Mouse (Mus musculus): Measurements from ENCODE around the gene Slc22a20.

The Slc22a20 gene

GRCm38 (mm10) chr19:5986043-5986442 is at the start of gene Slc22a20:
Slc22a20 (minus strand) TSS chr19:5986143.
- DNase-seq (ENCODE audit: low read depth, low spot score), result no peak

DNA sequence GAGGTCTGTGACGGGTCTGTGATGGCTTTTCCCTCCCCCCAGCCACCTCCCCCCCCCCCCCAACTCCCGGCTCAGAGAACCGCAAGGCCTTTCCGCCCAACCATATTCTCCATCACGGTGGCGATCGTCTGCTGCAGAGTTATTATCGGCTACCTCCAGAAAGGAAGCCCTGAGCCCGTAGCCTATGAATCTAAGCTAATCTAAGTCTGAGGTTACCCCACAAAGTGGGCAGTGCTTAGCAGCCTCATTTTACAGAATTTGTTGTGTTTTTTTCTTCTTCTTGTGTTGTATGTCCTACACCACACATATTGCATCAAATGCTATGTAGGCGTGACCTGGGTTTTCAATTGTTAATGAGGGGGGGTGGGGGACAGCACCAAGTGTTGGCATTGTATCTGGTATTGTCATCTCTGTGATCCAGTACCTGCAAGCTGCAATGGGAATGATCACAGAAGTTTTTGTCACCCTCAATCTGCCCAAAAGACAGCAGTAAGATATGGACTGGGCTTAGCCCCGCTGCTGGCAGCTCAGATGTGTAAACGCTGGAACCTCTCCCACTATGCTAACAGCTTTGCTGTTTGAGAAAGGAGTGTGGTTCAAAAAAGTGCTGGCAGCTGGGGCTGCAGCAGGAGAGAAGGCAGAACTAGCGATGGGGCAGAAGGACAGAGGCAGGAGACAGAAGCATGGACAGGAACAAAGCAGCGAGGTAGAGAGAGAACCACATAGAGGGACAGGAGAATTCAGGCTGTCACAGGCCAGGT is 44.8 kb upstream of the Slc22a20 start:
- DNase-seq (ENCODE audit: low read depth, low spot score), result no peak

DNA sequence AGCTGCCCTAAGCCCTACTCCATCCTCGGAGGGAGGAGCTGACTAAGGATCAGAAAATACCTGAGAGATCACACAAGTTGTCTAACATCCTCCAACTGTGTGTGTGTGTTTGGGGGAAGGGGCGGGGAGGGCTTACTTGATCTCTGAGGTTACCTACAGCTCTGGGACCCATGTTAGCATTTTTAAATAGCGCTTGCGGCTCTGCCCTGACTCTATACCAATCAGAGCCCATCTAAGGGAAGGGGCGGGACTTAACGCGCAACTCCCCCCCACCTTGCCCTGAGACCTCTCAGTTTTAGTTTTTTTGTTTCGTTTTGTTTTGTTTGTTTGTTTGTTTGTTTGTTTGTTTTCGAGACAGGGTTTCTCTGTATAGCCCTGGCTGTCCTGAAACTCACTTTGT is 43.5 kb upstream of the Slc22a20 start:
- no peak for DNase-seq (ENCODE audit: low read depth, low spot score)

DNA sequence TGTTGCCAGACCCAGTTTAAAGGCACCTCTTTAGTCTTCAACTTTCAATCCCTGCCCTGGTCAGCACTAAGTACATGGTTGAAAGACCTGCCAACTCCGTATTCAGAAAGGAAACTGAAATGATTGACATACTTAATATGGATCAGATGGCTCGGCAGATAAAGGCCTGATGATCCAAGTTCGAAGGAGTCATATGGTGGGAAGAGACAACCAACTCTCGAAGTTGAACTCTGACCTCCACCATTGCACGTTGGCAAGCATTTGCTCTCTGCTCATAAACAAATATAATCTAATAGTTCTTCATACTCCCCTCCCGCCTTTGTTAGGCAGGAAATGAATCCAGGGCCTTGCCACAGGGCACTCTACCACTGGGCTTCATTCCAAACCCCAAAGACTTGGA is 43.0 kb upstream of the Slc22a20 start:
- no peak for DNase-seq (ENCODE audit: low read depth, low spot score)

- no peak for DNase-seq (ENCODE audit: low read depth, low spot score)
These were observed 38.0 kb upstream of the Slc22a20 start for GRCm38 (mm10) chr19:6023930-6024329.

GRCm38 (mm10) chr19:6023059-6023458 is 37.1 kb upstream of the Slc22a20 start:
- no peak for DNase-seq (ENCODE audit: low read depth, low spot score)

GRCm38 (mm10) chr19:6020276-6020675 is 34.3 kb upstream of the Slc22a20 start:
- DNase-seq (ENCODE audit: low read depth, low spot score), result no peak

DNA sequence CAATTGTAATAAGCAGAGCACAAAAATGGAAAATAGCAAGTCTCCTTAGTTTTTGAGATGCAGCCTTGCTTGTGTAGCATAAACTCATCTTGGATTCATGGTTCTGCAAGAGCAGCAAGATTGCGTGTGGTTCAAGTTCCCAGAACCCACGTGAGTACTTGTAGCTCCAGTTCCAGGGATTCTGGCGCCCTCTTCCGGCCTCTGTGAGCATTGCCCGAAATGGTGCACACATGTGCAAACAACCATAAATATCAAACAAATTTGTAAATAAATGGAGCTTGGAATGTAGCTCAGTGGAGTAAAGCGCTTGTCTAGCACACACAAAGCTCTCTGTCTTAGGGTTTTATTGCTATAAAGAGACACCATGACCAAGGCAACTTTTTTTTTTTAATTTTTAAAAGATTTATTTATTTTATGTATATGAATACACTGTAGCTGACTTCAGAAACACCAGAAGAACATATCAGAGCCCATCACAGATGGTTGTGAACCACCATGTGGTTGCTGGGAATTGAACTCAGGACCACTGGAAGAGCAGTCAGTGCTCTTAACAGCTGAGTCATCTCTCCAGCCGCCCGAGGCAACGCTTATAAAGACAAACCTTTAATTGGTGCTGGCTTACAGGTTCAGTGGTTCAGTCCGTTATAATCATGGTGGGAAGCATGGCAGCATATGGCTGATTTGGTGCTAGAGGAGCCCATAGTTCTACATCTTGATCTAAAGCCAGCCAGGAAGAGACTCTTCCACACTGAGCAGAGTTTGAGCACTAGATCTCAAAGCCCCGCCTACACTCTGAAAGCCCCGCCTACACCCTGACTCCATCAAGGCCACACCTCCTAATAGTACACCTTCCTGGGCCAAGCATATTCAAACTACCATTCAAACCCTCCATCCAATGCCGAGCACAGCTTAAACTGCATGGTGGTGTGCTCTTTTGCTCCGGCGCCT is 32.5 kb upstream of the Slc22a20 start:
- peak; percentile 90 for DNase-seq (ENCODE audit: low read depth, low spot score)

DNA sequence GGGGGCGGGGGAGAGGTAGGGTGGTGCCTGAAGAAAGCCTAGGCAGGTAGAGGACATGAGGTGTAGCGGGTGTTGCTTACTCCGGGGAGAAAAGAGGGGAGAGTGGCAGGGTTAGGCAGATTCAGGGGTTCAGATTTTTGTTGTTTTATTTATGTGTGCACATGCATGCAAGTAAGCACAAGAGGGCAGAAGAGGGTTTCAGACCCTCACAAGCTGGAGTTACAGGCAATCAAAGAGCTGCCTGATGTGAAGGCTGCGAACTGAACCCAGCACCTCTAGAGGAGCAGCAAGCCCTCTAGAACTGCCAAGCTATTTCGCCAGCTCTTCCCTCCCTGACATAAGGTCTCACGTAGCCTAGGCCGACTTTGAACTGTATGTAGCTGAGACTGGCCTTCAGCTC is 30.6 kb upstream of the Slc22a20 start:
- peak; percentile 22 for DNase-seq (ENCODE audit: low read depth, low spot score)

DNA sequence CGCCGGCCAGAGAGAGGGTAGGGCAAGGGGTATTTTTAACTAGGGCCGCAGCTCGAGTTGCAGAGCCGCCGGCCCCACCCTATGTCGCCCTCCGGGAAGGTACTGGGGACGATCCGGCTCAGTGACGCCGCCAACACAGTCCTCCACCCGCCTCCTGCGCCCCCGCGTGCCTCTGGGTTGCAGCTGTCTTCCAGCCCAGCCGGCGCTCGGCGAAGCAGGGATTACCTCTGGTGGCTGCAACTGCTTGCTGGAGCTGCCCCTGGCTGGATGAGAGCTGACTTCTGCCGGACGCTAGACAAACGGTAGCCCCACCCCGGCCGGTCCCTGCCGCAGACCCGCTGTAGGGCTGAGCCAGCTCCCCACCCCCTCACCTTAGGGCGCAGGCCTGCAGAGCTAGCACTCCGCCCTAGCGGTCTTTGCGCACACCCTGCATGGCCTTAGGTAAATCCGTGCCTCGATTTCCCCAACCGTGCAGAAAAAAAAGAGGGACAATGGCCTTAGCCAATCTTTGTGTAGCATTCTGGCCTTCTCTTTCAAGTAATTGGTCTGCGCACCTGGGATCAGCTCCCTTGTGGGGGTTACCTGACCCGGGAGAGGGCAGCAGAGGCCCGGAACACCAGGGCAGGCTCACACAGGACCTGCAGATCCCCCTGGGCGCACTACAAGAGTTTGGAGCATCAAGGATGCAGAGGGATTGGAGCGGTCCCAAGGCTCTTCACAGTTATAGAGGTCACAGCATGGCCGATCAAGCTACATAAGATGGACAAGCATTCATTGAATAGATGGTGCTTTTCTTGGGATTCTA is 29.8 kb upstream of the Slc22a20 start, which contains the start of gene Capn1:
Capn1 (minus strand) TSS at position 387 of the 805 bp plus-strand sequence.
- peak; percentile 78 for DNase-seq (ENCODE audit: low read depth, low spot score)

DNA sequence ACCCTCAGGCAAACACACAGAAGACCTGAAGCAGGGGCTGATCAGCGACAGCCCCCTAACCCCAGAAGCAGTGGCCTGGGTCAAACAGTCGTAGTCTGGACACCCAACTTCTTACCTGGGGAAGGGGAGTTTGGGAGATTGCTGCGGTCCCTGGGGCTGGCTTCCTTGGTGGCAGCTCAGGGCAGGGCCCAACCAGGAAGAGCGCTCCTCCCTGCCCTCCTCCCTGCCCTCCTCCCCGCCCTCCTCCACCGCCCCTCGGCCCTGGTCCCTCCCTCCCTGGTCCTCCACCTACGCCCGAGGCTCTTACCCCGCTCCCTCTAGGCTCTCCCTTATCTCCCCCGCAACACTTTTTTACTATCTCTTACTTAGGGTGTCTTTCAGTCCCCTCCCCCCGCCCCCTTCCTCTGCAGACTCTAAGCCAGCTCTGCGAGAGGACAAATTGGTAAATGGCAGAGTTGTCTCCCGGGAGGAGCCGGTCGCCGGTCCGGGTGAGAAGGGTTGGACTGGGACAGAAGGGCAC is 29.1 kb upstream of the Slc22a20 start:
- DNase-seq (ENCODE audit: low read depth, low spot score), result peak; percentile 86

GRCm38 (mm10) chr19:6013691-6014090 is 27.7 kb upstream of the Slc22a20 start:
- no peak for DNase-seq (ENCODE audit: low read depth, low spot score)

DNA sequence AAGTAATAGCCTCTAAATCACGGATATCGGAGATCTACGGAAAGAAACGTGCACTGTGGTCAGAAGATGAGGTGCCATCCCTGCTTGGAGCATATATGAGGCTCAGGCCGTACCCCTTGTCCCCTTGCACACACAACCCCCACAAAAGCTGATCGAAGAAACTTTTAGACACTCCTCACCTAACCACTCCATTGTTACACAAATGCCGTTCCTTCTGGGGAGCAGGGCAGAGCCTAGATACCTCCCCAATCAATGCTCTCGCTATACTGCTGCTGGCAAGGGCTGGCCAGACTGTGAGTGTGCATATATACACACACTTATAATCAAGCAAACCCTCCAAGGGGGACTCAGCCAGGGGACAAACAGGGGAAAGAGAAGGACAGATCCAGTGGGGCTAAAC is 23.2 kb upstream of the Slc22a20 start:
- no peak for DNase-seq (ENCODE audit: low read depth, low spot score)

DNA sequence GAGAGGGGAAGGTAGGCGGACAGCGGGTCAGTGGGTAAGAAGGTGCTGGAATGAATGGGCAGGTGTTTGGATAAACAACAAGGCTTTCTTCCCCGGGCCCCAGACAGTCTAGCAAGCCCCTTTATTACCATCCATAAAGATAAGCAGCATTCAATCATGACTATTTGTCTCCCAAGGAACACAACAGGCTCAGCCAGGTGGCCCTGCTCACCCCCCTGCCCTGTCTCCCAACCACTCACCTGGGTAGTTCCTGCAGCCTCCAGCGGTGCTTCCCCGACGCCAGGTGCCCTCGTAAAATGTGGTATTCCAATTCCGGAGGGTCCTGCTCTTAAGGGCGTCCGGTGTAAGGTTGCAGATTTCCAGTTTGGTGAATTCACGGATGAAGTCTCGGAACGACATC is 21.1 kb upstream of the Slc22a20 start:
- no peak for DNase-seq (ENCODE audit: low read depth, low spot score)

DNA sequence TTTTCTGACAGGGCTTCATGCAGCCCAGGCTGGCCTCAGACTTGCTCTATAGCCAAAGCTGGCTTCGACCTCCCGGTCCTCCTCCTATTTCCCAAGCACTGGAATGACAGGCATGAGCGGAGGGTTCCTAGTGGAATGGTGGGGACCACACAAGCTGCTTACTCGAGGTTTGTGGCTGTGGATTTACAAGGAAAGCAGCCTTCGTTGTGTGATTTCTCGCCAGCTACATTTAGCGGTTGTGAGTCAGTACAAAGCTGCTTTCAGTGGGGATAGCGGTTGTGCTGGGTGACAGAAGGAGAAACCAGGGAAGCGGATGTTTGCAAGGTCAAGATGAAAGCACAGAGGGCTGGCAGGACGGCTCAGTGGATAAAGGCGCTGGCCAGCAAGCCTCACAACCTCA is 19.6 kb upstream of the Slc22a20 start:
- no peak for DNase-seq (ENCODE audit: low read depth, low spot score)

GRCm38 (mm10) chr19:5999969-6000368 is 14.0 kb upstream of the Slc22a20 start:
- no peak for DNase-seq (ENCODE audit: low read depth, low spot score)

DNA sequence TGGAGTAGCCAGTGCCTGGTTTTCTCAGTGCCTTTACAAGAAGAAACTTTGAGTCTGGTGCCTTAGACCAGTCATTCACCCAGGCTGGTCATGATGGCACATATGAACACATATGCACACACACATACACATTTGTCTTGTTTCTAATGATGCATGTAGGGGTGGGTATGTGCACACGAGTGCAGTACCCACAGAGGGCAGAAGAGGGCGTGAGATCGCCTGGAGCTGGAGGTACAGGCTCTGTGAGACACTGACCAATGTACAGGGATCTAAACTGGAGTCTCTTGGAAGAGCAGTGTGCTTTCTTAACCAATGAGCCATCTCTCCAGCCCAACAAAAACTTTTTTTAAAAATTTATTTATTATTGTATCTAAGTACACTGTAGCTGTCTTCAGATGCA is 12.2 kb upstream of the Slc22a20 start:
- DNase-seq (ENCODE audit: low read depth, low spot score), result no peak

DNA sequence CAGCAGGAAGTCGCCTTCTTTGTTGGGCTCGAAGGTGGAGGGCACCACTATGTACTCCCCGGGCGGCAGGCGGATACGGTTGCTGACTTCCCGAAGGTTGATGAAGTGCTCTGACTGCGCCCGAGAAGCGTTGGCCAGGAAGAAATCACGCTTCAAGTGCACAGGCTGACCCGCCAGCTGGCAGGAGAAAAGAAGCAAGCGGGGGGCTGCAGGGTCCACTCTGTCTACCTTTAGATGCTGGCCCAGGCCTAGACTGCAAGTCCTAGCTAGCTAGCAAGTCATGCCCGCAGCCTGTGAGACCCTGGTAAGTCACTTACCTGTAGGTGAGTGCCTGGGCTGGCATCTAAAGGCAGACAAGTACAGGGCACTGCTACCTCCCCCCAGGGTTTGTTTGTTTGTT is 8.8 kb upstream of the Slc22a20 start:
- no peak for DNase-seq (ENCODE audit: low read depth, low spot score)

- no peak for DNase-seq (ENCODE audit: low read depth, low spot score)
These were observed 6.1 kb upstream of the Slc22a20 start for GRCm38 (mm10) chr19:5992012-5992411.

DNA sequence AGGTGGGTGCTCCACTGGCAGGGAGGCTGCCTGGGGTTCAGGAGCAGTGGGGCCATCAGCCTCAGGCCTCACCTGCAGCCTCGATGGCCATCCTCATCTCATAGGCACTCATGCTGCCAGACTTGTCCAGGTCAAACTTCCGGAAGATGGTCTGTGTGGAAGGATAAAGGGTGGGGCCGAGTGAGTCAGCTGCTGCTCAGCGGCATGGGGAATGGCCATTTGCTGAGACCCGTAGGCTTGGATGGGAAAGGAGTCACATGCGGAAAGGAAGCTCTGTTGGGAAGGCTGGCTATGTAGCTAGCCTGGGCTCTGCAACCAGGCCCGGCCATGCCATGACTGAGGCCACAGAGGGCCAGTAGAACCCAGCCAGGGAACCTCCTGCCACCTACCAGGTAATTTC is 5.5 kb upstream of the Slc22a20 start:
- DNase-seq (ENCODE audit: low read depth, low spot score), result no peak

DNA sequence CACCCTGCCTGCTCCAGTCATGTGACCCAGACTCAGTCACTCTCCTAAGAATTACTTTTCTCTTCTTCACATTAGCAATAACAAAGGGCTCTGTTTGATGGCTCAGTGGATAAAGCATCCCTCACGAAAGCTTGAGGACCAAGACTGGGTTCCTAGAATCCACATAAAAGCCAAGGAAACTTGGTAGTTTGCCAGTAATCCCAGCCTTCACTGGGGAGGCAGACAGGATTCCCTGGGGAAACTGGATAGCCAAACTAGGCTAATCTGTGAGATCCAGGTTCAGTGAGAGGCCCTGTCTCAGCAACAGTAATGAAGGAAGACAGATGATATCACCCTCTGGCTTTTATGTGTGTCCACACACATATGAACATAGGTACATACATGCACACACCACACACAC is 5.0 kb upstream of the Slc22a20 start:
- no peak for DNase-seq (ENCODE audit: low read depth, low spot score)

GRCm38 (mm10) chr19:5990033-5990432 is 4.1 kb upstream of the Slc22a20 start:
- DNase-seq (ENCODE audit: low read depth, low spot score), result no peak
